Mouse (Mus musculus): ENCODE results near the gene Szrd1. TPM values are rescaled to one million over a fixed set of nuclear protein-coding genes. Genes with fewer than 3 reads are reported as not detected.

Szrd1 gene
- polyA plus RNA-seq, 1 experiment from 2014 or later: 32.0 TPM

GRCm38 (mm10) chr4:141163729-141164128 lies 24.2 kb upstream of the Szrd1 start:
- H3K9me3 ChIP-seq: peaks cover 6% of the 10 kb centered on the region
- ATAC-seq (ENCODE audit: low FRiP score, low read depth): no peak
- H3K27ac ChIP-seq: no peak overlapping the region
- H3K36me3 ChIP-seq: peaks cover 15% of the 10 kb centered on the region; the same call in 1 of the 2 replicates
- H3K4me1 ChIP-seq: no peaks in the 10 kb centered on the region
- no peak overlapping the region for H3K4me2 ChIP-seq (replicated peaks)
- no peak overlapping the region for H3K9ac ChIP-seq
- WGBS: 97% methylated on average over 5 of the region's 5 CpGs
- H3K27me3 ChIP-seq (replicated peaks): no peaks in the 10 kb centered on the region
- no peak overlapping the region for H3K4me3 ChIP-seq

- WGBS: 97% methylated on average over 6 of the region's 6 CpGs
- H3K27me3 ChIP-seq (replicated peaks): no peaks in the 10 kb centered on the region
- peaks cover 6% of the 10 kb centered on the region for H3K9me3 ChIP-seq
- no peak overlapping the region for H3K9ac ChIP-seq
- H3K36me3 ChIP-seq: peaks cover 7% of the 10 kb centered on the region; the same call in 1 of the 2 replicates
- no peak overlapping the region for H3K4me3 ChIP-seq
- H3K4me2 ChIP-seq (replicated peaks): no peak overlapping the region
- 0 out of 2 replicates have a peak, but pooled peaks cover 7% of the 10 kb centered on the region for H3K4me1 ChIP-seq
- no peak for ATAC-seq (ENCODE audit: low FRiP score, low read depth)
- no peak overlapping the region for H3K27ac ChIP-seq
Measured at GRCm38 (mm10) chr4:141161699-141162208, 22.2 kb upstream of the Szrd1 start.

GRCm38 (mm10) chr4:141160193-141160592 lies 20.6 kb upstream of the Szrd1 start:
- H3K9ac ChIP-seq: no peak overlapping the region
- H3K4me2 ChIP-seq (replicated peaks): no peak overlapping the region
- 0 out of 2 replicates have a peak, but pooled peaks cover 7% of the 10 kb centered on the region for H3K4me1 ChIP-seq
- peaks cover 7% of the 10 kb centered on the region; the same call in 1 of the 2 replicates for H3K36me3 ChIP-seq
- no peak overlapping the region for H3K4me3 ChIP-seq
- no peak overlapping the region for H3K27ac ChIP-seq
- no peaks in the 10 kb centered on the region for H3K27me3 ChIP-seq (replicated peaks)
- ATAC-seq (ENCODE audit: low FRiP score, low read depth): no peak
- 92% methylated on average over 4 of the region's 4 CpGs for WGBS
- H3K9me3 ChIP-seq: peaks cover 6% of the 10 kb centered on the region

GRCm38 (mm10) chr4:141159666-141160065 lies 20.1 kb upstream of the Szrd1 start:
- Histone ChIP-seq H3K4me3 (no peak overlapping the region), H3K27me3 (replicated peaks) (no peaks in the 10 kb centered on the region), H3K9me3 (peaks cover 4% of the 10 kb centered on the region), H3K36me3 (peaks cover 4% of the 10 kb centered on the region; the same call in 1 of the 2 replicates), H3K4me2 (replicated peaks) (no peak overlapping the region), H3K4me1 (0 out of 2 replicates have a peak, but pooled peaks cover 7% of the 10 kb centered on the region), H3K27ac (no peak overlapping the region), H3K9ac (no peak overlapping the region)
- ATAC-seq (ENCODE audit: low FRiP score, low read depth): no peak
- whole genome bisulfite sequencing: 67% methylated on average over 5 of the region's 5 CpGs

GRCm38 (mm10) chr4:141159093-141159492 lies 19.5 kb upstream of the Szrd1 start:
- H3K9me3 ChIP-seq: no peaks in the 10 kb centered on the region
- H3K4me3 ChIP-seq: no peak overlapping the region
- H3K27me3 ChIP-seq (replicated peaks): no peaks in the 10 kb centered on the region
- ATAC-seq (ENCODE audit: low FRiP score, low read depth): no peak
- no peaks in the 10 kb centered on the region; the same call in 1 of the 2 replicates for H3K36me3 ChIP-seq
- H3K9ac ChIP-seq: no peak overlapping the region
- WGBS: 60% methylated on average over 11 of the region's 11 CpGs
- 0 out of 2 replicates have a peak, but pooled peaks cover 7% of the 10 kb centered on the region for H3K4me1 ChIP-seq
- no peak overlapping the region for H3K27ac ChIP-seq
- H3K4me2 ChIP-seq (replicated peaks): no peak overlapping the region

GRCm38 (mm10) chr4:141158609-141159008 lies 19.0 kb upstream of the Szrd1 start:
- 0 out of 2 replicates have a peak, but pooled peaks cover 7% of the 10 kb centered on the region for H3K4me1 ChIP-seq
- no peak overlapping the region for H3K4me2 ChIP-seq (replicated peaks)
- no peak overlapping the region for H3K4me3 ChIP-seq
- H3K27me3 ChIP-seq (replicated peaks): no peaks in the 10 kb centered on the region
- no peak overlapping the region for H3K9ac ChIP-seq
- no peaks in the 10 kb centered on the region for H3K9me3 ChIP-seq
- no peak overlapping the region for H3K27ac ChIP-seq
- H3K36me3 ChIP-seq: no peaks in the 10 kb centered on the region
- ATAC-seq (ENCODE audit: low FRiP score, low read depth): no peak
- WGBS: 98% methylated on average over 2 of the region's 2 CpGs

GRCm38 (mm10) chr4:141157485-141157884 lies 17.9 kb upstream of the Szrd1 start:
- 80% methylated on average over 4 of the region's 4 CpGs for WGBS
- Histone ChIP-seq H3K4me2 (replicated peaks) (no peak overlapping the region), H3K4me3 (no peak overlapping the region), H3K27me3 (replicated peaks) (no peaks in the 10 kb centered on the region), H3K9ac (0 out of 2 replicates have a peak overlapping the region, but pooled peaks have one; percentile 9), H3K36me3 (no peaks in the 10 kb centered on the region), H3K27ac (no peak overlapping the region), H3K4me1 (0 out of 2 replicates have a peak, but pooled peaks cover 7% of the 10 kb centered on the region), H3K9me3 (no peaks in the 10 kb centered on the region)
- no peak for ATAC-seq (ENCODE audit: low FRiP score, low read depth)

- peak overlapping the region; percentile 95 for H3K9ac ChIP-seq
- no peak for ATAC-seq (ENCODE audit: low FRiP score, low read depth)
- H3K4me3 ChIP-seq: peak overlapping the region; percentile 99
- no peaks in the 10 kb centered on the region for H3K36me3 ChIP-seq
- H3K4me2 ChIP-seq (replicated peaks): peak overlapping the region; percentile 86
- H3K4me1 ChIP-seq: peaks cover 18% of the 10 kb centered on the region
- H3K27ac ChIP-seq: no peak overlapping the region
- no peaks in the 10 kb centered on the region for H3K9me3 ChIP-seq
- WGBS: 36% methylated on average over 7 of the region's 7 CpGs
- H3K27me3 ChIP-seq (replicated peaks): no peaks in the 10 kb centered on the region
Measured at GRCm38 (mm10) chr4:141149116-141149515, 9.5 kb upstream of the Szrd1 start.

GRCm38 (mm10) chr4:141148009-141148801 lies 8.6 kb upstream of the Szrd1 start:
- peak overlapping the region; percentile 86 for H3K4me2 ChIP-seq (replicated peaks)
- peak overlapping the region; percentile 72; the same call in 1 of the 2 replicates for H3K27ac ChIP-seq
- peaks cover 18% of the 10 kb centered on the region for H3K4me1 ChIP-seq
- H3K4me3 ChIP-seq: peak overlapping the region; percentile 99
- H3K27me3 ChIP-seq (replicated peaks): no peaks in the 10 kb centered on the region
- no peaks in the 10 kb centered on the region for H3K36me3 ChIP-seq
- peak; percentile 84 for ATAC-seq (ENCODE audit: low FRiP score, low read depth)
- under 1% methylated on average over 66 of the region's 66 CpGs for WGBS
- peak overlapping the region; percentile 95 for H3K9ac ChIP-seq
- no peaks in the 10 kb centered on the region for H3K9me3 ChIP-seq

- peak within 1 kb of the TSS; percentile 86 for H3K4me2 ChIP-seq (replicated peaks)
- peak within 1 kb of the TSS; percentile 72 for H3K27ac ChIP-seq
- no peaks in the 10 kb centered on the region for H3K27me3 ChIP-seq (replicated peaks)
- H3K36me3 ChIP-seq: no peaks in the 10 kb centered on the region
- WGBS: 9% methylated on average over 58 of the region's 58 CpGs
- no peaks in the 10 kb centered on the region for H3K9me3 ChIP-seq
- peak within 1 kb of the TSS; percentile 99 for H3K4me3 ChIP-seq
- H3K9ac ChIP-seq: peak within 1 kb of the TSS; percentile 95
- peak; percentile 81 for ATAC-seq (ENCODE audit: low FRiP score, low read depth)
- H3K4me1 ChIP-seq: peaks cover 18% of the 10 kb centered on the region
Measured at GRCm38 (mm10) chr4:141147112-141148008, 7.8 kb upstream of the Szrd1 start, which contains the start of gene Fbxo42. Fbxo42 (plus strand) TSS chr4:141147913.

- Histone ChIP-seq H3K4me2 (replicated peaks) (no peak overlapping the region), H3K27ac (no peak overlapping the region), H3K4me1 (peaks cover 18% of the 10 kb centered on the region), H3K27me3 (replicated peaks) (no peaks in the 10 kb centered on the region), H3K9me3 (no peaks in the 10 kb centered on the region), H3K9ac (no peak overlapping the region), H3K36me3 (no peaks in the 10 kb centered on the region), H3K4me3 (no peak overlapping the region)
- 94% methylated on average over 6 of the region's 6 CpGs for WGBS
- no peak for ATAC-seq (ENCODE audit: low FRiP score, low read depth)
Measured at GRCm38 (mm10) chr4:141146491-141147033, 7.0 kb upstream of the Szrd1 start.
